Mouse (Mus musculus) liver, adult 2 months (tissue): ENCODE results near the gene Kpna1. TPM values are rescaled to one million over a fixed set of nuclear protein-coding genes. Genes with fewer than 3 reads are reported as not detected.

Experiments used
- DNase-seq: peaks from one replicate; pipeline ENCODE4 v3.0.0-alpha.2; 2011; ENCODE audit warnings: low read depth, low spot score; ENCODE audit errors: extremely low read depth
- H3K27ac ChIP-seq: fragments of 200-500 bp; replicated peaks from 2 replicates; pipeline ENCODE4 v1.5.1; 2012; ENCODE audit warnings: low read depth, mild to moderate bottlenecking, control low read depth, inconsistent platforms, low read length; ENCODE audit not compliant: insufficient read depth
- H3K27me3 ChIP-seq: fragments of 200-500 bp; 2 replicates; pipeline ENCODE4 v1.6.1; 2012; ENCODE audit warnings: mild to moderate bottlenecking, moderate library complexity, low read length, inconsistent platforms; ENCODE audit not compliant: control insufficient read depth, insufficient read depth
- H3K36me3 ChIP-seq: fragments of 200-500 bp; 2 replicates; pipeline ENCODE4 v1.6.1; 2012; ENCODE audit warnings: low read length, inconsistent platforms; ENCODE audit not compliant: control insufficient read depth, insufficient read depth
- H3K4me1 ChIP-seq: fragments of 200-500 bp; 2 replicates; pipeline ENCODE4 v1.6.1; 2011; ENCODE audit warnings: low read length; ENCODE audit not compliant: control insufficient read depth, insufficient read depth
- H3K4me3 ChIP-seq: fragments of 200-500 bp; 2 replicates; pipeline ENCODE4 v1.5.1; 2011; ENCODE audit warnings: low read depth, mild to moderate bottlenecking, control low read depth, low read length, moderate library complexity; ENCODE audit not compliant: insufficient read depth
- H3K79me2 ChIP-seq: fragments of 200-500 bp; 2 replicates; pipeline ENCODE4 v1.6.1; 2012; ENCODE audit warnings: inconsistent platforms, mild to moderate bottlenecking, low read length, moderate library complexity; ENCODE audit not compliant: control insufficient read depth, insufficient read depth
- H3K9ac ChIP-seq: fragments of 200-500 bp; 2 replicates; pipeline ENCODE4 v1.6.1; 2012; ENCODE audit warnings: low read depth, mild to moderate bottlenecking, control low read depth, inconsistent platforms, low read length
- CTCF ChIP-seq: fragments of 200-500 bp; IDR thresholded peaks from 2 replicates; pipeline ENCODE4 v1.5.1; 2011; ENCODE audit warnings: low read depth, low read length, control low read depth
- POLR2A ChIP-seq: fragments of 200-500 bp; IDR thresholded peaks from 2 replicates; pipeline ENCODE4 v1.6.1; 2011; ENCODE audit warnings: low read length, control low read depth; ENCODE audit not compliant: insufficient read depth; ENCODE audit errors: extremely low read depth
- WGBS: fragments of 180-500 bp; shearing (Covaris S2); methylation state at CpG from one replicate; pipeline ENCODE4 v1.1.7; 2018; 5-methylcytosine and 5-hydroxymethylcytosine counted together
- polyA plus RNA-seq: library from polyadenylated mRNA; depleted of rRNA; stranded (reverse); fragments of >200 nt; gene quantifications from 2 replicates; pipeline ENCODE4 v1.2.3, GENCODE M21; 2012
- total RNA-seq: library from RNA; depleted of rRNA; stranded (reverse); fragments of >200 nt; gene quantifications from 2 replicates; pipeline ENCODE4 v1.2.3, GENCODE M21; 2014

The Kpna1 gene
- total and polyA plus RNA-seq, 2 experiments: 5.7 to 21.1 TPM

DNA sequence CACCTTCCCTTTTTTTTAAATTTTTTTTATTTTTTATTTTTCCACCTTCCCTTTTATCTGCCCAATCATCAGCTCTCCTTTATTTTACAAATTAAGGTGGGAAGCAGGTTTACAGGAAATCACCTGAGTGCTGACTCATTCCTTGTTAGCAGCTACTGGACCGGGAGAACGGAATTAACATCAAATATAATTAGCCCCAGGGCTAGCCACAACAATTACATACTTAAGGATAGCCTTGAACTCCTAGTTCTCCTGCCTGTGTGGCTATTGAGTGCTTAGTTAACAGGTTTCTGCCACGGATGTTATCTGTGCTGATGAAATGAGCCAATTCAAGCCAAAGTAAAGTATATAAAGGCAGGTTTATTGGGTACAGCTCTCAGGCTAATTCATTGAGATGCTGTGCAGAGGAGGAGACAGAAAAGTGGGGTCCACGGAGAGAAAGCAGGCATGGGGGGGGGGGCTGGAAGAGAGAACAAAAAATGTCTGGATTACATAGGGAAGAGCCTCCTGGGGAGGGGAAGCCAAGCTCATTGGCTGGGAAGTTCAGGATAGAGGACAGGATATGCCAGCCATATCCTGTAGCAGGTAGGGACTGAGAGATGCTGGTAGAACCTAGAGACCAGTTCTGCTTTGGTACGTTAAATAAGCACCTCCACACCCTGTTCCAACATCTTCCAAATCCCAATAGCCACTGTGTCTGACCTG, 12.0 kb upstream of the Kpna1 start:
- 70% methylated on average over 5 of the region's 5 CpGs for WGBS
- Histone ChIP-seq H3K4me1 (no peaks in the 10 kb centered on the region), H3K9ac (no peak overlapping the region), H3K4me3 (no peak overlapping the region), H3K27me3 (no peaks in the 10 kb centered on the region), H3K36me3 (peaks cover 70% of the 10 kb centered on the region), H3K27ac (no peak overlapping the region), H3K79me2 (no peaks in the 10 kb centered on the region)
- TF ChIP-seq POLR2A: no peak
- TF ChIP-seq CTCF: no peak
- DNase-seq: no peak

DNA sequence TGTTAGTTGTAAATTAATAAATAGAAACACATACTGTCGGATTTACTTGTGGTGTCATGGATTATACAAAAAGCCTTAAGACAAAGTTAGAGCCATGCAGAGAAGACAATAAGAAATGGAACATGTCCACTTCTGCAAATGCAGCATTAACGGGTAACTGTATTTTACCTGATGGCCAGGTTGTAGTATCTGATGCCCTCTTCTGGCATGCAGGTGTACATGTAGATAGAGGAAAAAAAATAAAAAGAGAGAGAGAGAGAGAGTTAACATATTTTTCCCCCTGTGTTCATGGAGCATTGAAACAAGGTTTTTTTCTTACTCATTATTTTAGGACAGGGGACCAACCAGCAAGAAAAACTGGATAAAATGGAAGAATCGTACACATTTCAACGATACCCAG, 11.2 kb upstream of the Kpna1 start:
- H3K9ac ChIP-seq: no peak overlapping the region
- 90% methylated on average over 4 of the region's 4 CpGs for WGBS
- no peak overlapping the region for H3K27ac ChIP-seq
- no peak for TF ChIP-seq CTCF
- no peak for TF ChIP-seq POLR2A
- no peaks in the 10 kb centered on the region for H3K79me2 ChIP-seq
- H3K27me3 ChIP-seq: no peaks in the 10 kb centered on the region
- H3K4me3 ChIP-seq: no peak overlapping the region
- H3K4me1 ChIP-seq: no peaks in the 10 kb centered on the region
- DNase-seq: no peak
- peaks cover 75% of the 10 kb centered on the region for H3K36me3 ChIP-seq

DNA sequence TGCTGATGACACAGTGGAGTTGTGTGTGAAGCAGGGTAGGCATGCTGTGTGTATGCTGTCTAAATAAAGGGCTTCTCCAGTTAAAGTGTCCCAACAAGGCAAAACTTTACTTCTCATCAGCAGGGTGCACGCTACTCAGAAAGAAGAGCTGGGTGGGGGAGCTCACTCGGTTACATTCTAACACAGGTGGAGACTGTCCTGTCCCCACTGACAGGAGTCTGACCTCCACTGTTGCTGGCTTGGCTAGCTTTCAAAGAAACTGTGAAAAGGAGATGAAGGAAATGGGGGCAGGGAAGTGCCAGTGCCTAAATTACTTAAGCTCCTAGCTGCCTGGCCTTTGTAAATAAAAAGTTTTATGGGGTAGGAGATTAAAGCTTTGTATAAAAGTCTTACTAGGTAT, 10.4 kb upstream of the Kpna1 start:
- TF ChIP-seq CTCF (no peak), POLR2A (no peak)
- Histone ChIP-seq H3K27me3 (no peaks in the 10 kb centered on the region), H3K4me3 (no peak overlapping the region), H3K79me2 (no peaks in the 10 kb centered on the region), H3K4me1 (no peaks in the 10 kb centered on the region), H3K27ac (no peak overlapping the region), H3K9ac (no peak overlapping the region), H3K36me3 (peaks cover 79% of the 10 kb centered on the region)
- no peak for DNase-seq
- WGBS: 83% methylated on average over 2 of the region's 2 CpGs

DNA sequence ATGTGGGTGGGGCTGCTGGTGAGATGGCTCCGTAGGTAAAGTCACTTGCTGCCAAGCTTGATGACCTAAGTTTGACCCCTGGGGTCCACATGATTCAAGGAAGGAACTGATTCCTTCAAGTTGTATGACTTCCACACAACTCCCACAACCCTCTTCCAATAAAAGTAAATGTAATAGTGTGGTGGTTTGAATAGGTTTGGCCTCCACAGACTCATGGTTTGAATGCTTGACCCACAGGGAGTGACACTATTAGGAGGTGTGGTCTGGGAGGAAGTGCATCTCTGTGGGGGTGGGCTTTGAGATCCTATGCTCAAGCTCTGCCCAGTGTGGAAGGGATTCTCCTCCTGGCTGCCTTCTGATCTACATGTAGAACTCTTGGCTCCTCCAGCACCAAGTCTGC, 4.5 kb upstream of the Kpna1 start:
- no peaks in the 10 kb centered on the region for H3K4me1 ChIP-seq
- no peak overlapping the region for H3K4me3 ChIP-seq
- H3K79me2 ChIP-seq: no peaks in the 10 kb centered on the region
- DNase-seq: no peak
- H3K27ac ChIP-seq: no peak overlapping the region
- 48% methylated on average over 1 of the region's 1 CpGs for WGBS
- no peaks in the 10 kb centered on the region for H3K27me3 ChIP-seq
- TF ChIP-seq CTCF: no peak
- TF ChIP-seq POLR2A: no peak
- H3K9ac ChIP-seq: no peak overlapping the region
- H3K36me3 ChIP-seq: peaks cover 36% of the 10 kb centered on the region

DNA sequence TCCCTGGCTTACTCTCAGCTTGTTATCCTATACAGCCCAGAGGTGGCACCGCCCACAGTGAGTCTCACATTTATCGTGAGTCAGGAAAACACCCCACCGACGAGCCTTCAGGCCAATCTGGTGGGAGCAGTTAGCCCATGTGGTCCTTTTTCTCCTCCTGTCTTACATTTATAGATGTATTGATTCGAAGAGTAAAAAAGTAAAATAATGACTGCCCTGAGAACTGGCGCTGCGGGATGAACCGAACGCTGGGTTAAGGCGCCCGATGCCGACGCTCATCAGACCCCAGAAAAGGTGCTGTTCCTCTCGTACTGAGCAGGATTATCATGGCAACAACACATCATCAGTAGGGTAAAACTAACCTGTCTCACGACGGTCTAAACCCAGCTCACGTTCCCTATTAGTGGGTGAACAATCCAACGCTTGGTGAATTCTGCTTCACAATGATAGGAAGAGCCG, 2.8 kb downstream of the Kpna1 start:
- Histone ChIP-seq H3K9ac (no peak overlapping the region), H3K4me3 (no peak overlapping the region), H3K79me2 (peaks cover 9% of the 10 kb centered on the region; the same call in 1 of the 2 replicates), H3K27me3 (no peaks in the 10 kb centered on the region), H3K27ac (no peak overlapping the region), H3K36me3 (no peaks in the 10 kb centered on the region), H3K4me1 (peaks cover 3% of the 10 kb centered on the region; the same call in 1 of the 2 replicates)
- no peak for TF ChIP-seq POLR2A
- no peak for TF ChIP-seq CTCF
- DNase-seq: peak; percentile 99
- WGBS: 47% methylated on average over 19 of the region's 19 CpGs

DNA sequence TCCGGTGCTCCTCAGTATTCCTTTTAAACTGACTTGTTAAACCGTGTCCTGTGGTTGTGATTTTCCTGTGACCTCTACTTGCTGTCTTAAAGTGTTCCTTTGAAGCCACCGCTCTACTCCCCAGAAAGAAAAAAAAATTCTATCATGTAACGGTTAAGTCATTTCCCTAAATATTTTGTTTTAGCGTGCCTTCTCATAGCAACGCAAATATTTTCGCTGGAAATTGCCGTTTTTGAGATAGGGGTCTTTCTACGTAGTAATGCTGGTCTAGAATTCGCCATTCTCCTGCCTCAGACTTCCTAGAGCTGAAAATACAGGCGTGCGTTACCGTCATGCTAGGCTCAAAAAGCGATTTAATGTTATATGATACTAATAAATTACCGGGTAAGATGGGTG, 4.0 kb downstream of the Kpna1 start:
- Histone ChIP-seq H3K27ac (no peak overlapping the region), H3K27me3 (no peaks in the 10 kb centered on the region), H3K36me3 (no peaks in the 10 kb centered on the region), H3K4me3 (peak overlapping the region; percentile 97), H3K9ac (peak overlapping the region; percentile 55; the same call in 1 of the 2 replicates), H3K79me2 (peaks cover 14% of the 10 kb centered on the region; the same call in 1 of the 2 replicates), H3K4me1 (peaks cover 3% of the 10 kb centered on the region; the same call in 1 of the 2 replicates)
- DNase-seq: peak; percentile 18
- 2% methylated on average over 15 of the region's 15 CpGs for WGBS
- no peak for TF ChIP-seq CTCF
